Mouse (Mus musculus) liver, adult 2 months (tissue): ENCODE results near the gene Slc33a1.

Experiments used
- CTCF ChIP-seq: fragments of 200-500 bp; IDR thresholded peaks from 2 replicates; pipeline ENCODE4 v1.5.1; 2011; ENCODE audit warnings: low read depth, low read length, control low read depth
- POLR2A ChIP-seq: fragments of 200-500 bp; IDR thresholded peaks from 2 replicates; pipeline ENCODE4 v1.6.1; 2011; ENCODE audit warnings: low read length, control low read depth; ENCODE audit not compliant: insufficient read depth; ENCODE audit errors: extremely low read depth

DNA sequence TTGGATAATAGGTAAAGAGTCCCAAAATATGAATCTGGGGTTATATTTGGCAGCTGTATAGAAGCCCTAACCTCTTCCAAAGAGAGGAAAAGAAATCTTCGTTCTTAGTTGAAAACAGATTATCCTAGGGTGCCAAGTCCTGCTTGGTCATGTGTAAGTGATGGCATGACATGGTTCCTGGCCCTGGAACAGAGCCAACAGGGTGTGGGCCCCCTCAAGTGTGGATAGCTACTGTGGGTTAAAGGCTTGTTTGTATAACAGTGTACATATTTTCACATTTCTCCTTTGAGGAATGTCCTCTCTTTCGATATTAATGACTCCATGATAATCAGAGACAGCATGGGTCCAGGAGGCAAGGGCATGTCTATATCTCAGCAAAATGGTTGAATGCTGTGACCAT is 25.6 kb downstream of the Slc33a1 start:
- no peak for TF ChIP-seq CTCF
- TF ChIP-seq POLR2A = no peak
